Mouse (Mus musculus): ENCODE measurements at regions not wholly inside any gene's neighbourhood (a gene's known extent, or its start where the extent isn't known, plus 50 kb on each side); places are given as distances from the start of the nearest gene placed in this dataset.
"Not testable (repeated sequence)": the region's sequence is repeated elsewhere in the genome, so short reads cannot be mapped to it uniquely, and the experiment has no call there.

DNA sequence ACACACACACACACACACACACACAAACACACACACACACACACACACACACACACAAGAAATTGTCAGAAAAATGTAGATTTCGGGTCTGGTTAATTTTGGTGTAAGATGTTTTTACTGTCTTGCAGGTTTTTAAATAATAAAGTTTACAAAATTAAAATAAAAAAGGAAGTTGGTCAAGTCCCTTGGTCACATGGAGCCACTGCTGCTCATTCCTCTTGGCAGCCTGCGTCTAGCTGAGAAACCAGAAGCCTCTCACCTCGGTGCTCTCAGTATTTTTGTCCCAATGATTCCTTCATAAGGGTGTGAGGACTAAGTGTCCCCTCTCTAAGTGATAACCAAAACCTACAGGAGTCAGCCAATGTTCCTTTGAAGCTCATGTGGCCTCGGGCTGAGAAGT lies 76.8 kb upstream of the Smg1 start:
- no peak for DNase-seq (ENCODE audit: extremely low read depth, insufficient read length, low spot score)

DNA sequence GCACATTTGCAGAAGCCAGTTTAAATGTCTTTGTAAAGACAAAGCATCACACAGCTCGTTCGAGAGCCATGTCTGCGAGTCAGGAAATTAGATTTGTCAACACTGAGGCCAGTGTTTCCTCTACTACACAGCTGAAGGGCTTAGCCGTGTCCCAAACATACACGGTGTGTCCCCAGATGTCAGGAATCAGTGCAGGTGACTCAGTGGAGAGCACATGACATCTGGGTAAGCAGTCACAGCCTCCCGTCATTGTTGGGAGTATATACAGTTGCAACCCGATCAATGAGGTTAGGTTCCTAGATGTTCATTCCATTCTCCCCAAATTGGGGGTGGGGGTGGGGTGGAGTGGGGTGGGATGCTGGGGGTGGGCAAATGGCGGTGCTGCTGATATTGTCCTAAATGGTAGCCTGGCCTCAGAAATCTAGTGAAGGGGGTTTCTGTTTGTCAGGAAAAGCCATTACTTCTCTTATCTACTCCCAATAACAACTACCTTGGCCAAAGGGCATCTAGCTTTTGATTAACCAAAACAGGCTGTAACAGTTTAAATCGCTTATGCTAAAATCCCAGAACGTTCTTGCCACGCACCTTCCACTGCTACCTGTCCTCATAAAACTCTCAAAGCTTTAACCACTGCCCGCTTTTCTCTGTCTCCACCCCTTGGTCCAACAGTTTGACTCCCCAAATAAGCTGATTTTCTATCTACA lies 75.1 kb upstream of the Smg1 start:
- DNase-seq (ENCODE audit: extremely low read depth, insufficient read length, low spot score) = no peak

DNA sequence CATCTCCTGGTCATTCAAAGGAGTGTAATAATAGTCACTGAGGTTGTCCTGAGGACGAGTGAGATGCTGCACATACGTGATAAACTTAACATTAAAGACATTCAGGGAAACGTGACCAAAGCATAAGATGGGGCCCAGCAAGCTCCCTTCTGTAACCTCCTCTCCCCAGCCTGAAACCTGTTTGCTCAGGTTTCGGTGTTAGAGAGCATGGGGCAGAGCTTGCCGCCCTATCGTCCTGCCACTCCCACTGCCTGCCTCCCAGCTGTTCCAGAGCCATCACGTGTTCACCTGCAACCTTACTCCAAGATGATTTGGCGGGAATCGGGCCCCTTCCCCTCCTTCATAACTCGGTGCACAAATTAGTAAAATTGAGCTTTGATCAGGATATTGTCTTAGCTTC lies 71.4 kb upstream of the Smg1 start:
- not testable (repeated sequence) for DNase-seq (ENCODE audit: extremely low read depth, insufficient read length, low spot score)

GRCm38 (mm10) chr7:118314228-118314658 lies 70.8 kb upstream of the Smg1 start:
- peak; percentile 18 for DNase-seq (ENCODE audit: extremely low read depth, insufficient read length, low spot score)

DNA sequence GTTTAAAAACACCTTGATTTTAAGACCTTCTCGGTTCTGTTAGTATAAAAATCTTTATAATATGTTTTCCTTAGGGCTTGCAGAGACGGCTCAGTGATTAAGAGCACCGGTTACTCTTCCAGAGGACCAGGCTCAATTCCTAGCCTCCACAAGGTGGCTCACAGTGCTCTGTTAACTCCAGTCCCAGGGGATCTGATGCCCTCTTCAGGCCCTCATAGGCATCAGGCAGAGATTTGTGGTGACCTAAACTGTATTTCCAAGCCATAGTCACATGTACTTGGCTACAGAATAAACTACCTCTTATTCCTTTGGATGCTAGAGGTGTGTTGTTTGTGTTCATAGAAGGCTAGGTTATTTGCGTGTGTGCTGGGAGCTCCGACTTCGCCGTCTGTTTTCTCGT lies 70.3 kb upstream of the Smg1 start:
- peak; percentile 11 for DNase-seq (ENCODE audit: extremely low read depth, insufficient read length, low spot score)

DNA sequence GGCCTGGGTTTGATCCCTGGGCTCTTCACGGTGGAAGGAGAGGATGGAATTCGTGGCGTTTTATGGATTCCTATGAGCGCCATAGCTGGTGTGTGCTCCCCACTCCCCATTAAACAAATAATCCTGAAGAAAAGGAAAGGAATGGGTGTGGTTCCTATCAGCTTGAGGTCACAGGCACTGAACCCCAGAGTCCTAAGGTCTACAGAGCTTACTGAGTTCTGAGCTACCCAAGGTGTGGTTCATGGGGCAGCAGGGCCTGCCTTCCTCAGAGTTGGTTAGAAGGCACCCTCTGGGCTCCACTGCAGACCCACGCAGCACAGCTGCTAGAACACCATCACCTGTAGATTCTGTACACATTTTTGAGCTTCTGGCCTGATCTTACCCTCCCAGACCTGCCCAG lies 66.3 kb upstream of the Smg1 start:
- no peak for DNase-seq (ENCODE audit: extremely low read depth, insufficient read length, low spot score)

DNA sequence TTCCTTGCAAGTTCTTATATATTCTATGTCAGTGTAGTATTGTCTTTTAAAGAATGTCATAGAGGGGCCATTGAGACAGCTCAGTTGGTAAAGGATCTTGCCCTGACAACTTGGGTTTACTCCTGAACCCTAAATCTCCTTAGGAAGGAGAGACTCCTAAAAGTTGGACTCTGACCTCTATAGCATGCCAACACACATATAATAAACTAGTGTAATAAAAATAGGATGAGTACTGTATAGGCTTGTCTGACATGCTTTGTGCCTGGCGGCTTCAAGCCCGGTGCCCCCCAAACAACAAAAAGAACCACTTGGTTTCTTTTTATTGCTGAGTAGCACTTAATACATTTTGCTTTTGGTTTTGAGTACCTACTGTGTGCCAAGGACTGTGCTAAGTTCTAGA lies 65.4 kb upstream of the Smg1 start:
- DNase-seq (ENCODE audit: extremely low read depth, insufficient read length, low spot score) = no peak

- peak; percentile 32 for DNase-seq (ENCODE audit: extremely low read depth, insufficient read length, low spot score)
These were observed 61.3 kb upstream of the Smg1 start for GRCm38 (mm10) chr7:118304812-118305211.

- no peak for DNase-seq (ENCODE audit: extremely low read depth, insufficient read length, low spot score)
These were observed 60.9 kb upstream of the Smg1 start for GRCm38 (mm10) chr7:118304338-118304737.

DNA sequence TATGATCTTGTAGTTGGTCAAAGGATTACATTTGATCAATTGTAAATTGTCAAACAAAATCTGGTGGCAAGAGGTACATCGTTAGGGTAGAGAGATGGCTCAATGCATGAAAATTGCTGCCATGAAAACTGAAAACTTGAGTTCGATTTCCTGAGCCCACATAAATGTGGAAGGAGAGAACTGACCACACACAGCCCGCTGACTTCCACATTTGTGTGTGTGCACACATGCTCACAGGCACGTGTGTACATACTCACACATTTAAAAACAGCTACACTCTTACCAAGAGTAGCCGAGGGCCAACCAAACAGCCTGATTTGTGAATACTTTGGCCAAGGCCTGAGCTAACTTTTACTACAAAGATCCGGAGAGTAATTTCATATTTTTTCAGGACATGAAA lies 60.5 kb upstream of the Smg1 start:
- no peak for DNase-seq (ENCODE audit: extremely low read depth, insufficient read length, low spot score)

DNA sequence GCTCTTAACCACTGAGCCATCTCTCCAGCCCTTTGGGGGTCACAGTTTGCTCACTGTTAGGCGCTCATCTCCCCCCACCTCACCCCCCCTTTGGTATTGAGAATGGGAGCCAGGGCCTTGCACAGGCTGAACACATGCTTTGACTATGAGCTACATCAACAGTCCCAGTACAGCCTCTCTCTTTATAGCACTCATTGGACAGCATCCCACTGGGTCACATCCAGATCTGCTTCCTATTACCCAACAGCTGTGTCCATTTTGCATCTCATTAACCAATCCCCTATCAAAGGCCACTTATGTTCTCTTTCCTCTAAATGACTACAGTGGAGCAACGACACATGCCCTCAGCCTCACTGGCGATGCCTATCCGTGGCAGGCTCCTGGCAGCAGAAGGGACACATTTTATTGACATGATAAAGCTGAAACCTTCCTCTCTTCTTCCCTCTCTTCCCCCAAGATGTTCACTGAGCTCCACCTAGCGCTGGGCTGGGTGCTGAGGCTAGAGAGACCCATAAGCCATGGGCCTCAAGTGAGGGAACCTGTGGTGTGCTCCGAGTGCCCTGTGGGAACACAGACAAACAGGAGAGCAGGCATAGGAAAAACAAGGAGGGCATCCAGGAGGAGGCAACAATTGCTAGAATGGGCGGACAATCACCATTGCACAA lies 57.3 kb upstream of the Smg1 start:
- no peak for DNase-seq (ENCODE audit: extremely low read depth, insufficient read length, low spot score)

GRCm38 (mm10) chr7:118297613-118298012 lies 54.1 kb upstream of the Smg1 start:
- peak; percentile 66 for DNase-seq (ENCODE audit: extremely low read depth, insufficient read length, low spot score)

DNA sequence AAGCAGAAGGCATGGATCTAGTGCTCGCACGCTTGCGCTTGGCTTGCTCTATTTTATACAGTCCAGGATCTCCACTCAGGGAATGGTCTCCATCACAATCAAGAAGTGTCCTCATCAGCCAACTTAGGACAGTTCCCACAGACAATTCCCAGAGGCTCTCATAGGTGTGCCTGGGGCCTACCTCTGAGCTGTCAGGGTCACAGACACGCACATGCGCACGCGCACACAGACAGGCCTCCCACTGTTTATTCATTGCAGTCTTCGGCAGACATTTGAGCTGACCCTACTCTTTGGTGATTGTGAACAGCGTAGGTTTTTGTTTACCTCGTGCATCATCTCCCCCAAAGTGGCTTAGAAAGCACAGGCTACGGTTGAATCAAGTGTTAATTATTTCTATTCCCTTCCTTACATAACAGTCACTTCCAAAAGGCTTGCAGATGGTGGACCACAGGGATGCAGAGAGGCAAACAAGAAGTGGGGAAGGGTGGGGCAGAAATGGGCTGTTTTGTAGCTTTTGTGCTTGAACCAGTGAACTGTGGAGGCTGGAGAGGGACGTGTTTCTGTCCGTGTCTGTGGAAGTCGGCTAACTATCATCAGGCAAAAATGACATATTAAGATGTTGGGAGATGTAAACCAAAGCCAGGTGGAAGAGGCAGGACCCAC lies 53.5 kb upstream of the Smg1 start:
- DNase-seq (ENCODE audit: extremely low read depth, insufficient read length, low spot score) = no peak

DNA sequence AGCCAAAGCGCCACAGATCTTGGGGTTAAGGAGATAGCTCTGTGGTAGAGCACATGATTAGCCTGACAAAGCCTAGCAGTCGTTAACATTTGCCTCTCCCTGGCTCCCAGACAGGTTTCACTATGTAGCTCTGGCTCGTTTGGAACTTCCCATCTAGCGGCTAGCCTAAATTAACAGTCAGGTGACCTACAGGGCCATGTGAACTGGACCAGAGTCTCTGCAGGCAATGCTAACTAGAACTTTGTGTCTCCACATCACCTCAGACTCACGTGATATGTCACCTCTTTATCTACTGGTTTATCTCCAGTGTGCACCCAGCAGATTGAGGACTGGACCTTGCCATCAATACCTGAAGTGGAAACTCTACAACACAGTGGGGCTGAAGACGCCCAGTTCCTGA lies 52.4 kb upstream of the Smg1 start:
- no peak for DNase-seq (ENCODE audit: extremely low read depth, insufficient read length, low spot score)

- DNase-seq (ENCODE audit: extremely low read depth, insufficient read length, low spot score) = no peak
These were observed 51.8 kb upstream of the Smg1 start for GRCm38 (mm10) chr7:118295275-118295674.

DNA sequence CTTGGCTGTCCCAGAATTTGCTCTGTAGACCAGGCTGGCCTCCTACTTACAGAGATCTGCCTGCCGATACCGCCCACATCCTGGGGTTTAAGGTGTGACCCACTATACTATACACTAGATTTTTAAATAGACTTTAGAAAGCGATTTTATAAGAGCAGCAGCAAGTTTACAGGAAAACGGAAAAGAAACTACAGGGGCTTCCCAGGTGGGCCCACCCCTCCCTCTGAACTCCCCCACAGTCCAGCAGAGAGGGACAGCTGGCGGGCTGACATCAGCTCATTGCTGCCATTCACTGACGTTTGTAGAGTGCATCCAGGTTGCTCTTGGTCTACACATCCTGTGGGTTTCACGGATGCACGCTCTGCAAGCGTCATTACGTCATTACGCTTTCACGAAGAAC lies 51.2 kb upstream of the Smg1 start:
- no peak for DNase-seq (ENCODE audit: extremely low read depth, insufficient read length, low spot score)

All from 3134 (cell line).